ENCODE assay signal across 13 mouse cellular contexts in the genomic region with DNA sequence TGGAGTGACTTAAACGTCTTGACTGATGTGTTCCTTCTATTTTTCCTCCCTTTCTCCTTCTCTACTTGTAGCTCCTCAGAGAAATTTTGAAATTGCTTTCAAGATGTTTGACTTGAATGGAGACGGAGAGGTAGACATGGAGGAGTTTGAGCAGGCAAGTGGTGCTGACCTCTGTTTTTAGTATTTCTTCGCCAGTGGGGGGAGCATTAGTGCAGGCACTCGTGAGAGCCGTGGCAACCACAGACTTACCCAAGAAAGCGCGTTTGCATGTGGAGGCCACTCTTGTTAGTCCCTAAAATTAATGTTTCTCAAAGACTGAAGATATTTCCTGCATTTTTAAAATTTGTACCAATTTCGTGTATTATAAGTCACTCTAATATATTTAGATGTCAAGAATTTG.
"Had no signal": no experiment of that assay in that cellular context is flagged by ENCODE, and none has a peak within 500 bp of the region (broad histone marks: within the 10 kb centered on the region; RNA-seq: fewer than 3 reads in every experiment).

No protein-coding gene starts in this region.

- H3K27ac ChIP-seq: intestine, embryonic 15.5 days; kidney, postnatal 0 days; layer of hippocampus, adult 2 months had no signal

- H3K4me1 ChIP-seq: intestine, embryonic 15.5 days had no signal

- H3K9ac ChIP-seq: intestine, embryonic 15.5 days; lung, embryonic 14.5 days had no signal

- ATAC-seq: intestine, embryonic 15.5 days had no signal

- H3K4me2 ChIP-seq: intestine, embryonic 15.5 days; lung, embryonic 14.5 days; midbrain, embryonic 11.5 days had no signal

- H3K4me3 ChIP-seq: intestine, embryonic 15.5 days; layer of hippocampus, adult 2 months had no signal

- H3K27me3 ChIP-seq: intestine, embryonic 15.5 days had no signal

- H3K9me3 ChIP-seq: intestine, embryonic 15.5 days had no signal

- DNase-seq: kidney, adult 11 months; kidney, postnatal 25 days; layer of hippocampus, adult 9-11 months; lung, embryonic 14.5 days; lung, postnatal 14 days; lung, postnatal 4 days; midbrain, embryonic 14.5 days; thymus, adult 2 months; thymus, postnatal 25 days had no signal
